ENCODE assay signal across 18 mouse cellular contexts in the genomic region with DNA sequence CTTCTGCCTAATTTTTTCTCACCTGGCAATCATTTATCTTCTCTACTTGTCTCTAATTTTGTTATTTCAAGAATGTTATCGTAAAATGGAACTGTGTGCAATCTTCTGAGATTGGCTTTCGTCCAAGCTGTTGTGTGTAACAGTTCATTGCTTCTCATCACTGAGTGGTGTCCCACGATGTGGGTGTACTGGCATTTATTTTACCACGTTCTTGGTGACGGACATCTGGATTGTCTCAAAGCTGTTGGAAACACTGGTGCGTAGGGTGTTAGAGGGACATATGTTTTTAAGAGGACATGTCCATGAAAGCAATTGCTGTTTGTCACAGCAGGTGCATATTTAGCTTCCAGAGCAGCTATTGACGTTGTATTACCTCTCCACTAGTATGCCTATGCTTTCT.
DNase-seq lines count a peak whose midpoint lies in the region; ATAC-seq and TF ChIP-seq lines count a peak whose summit lies in the region.
"Had no signal": no experiment of that assay in that cellular context is flagged by ENCODE, and none has a peak within 500 bp of the region (broad histone marks: within the 10 kb centered on the region; RNA-seq: fewer than 3 reads in every experiment).

No protein-coding gene starts in this region.

- no peak overlapping the region for H3K4me3 ChIP-seq in lung, embryonic 14.5 days (ENCODE audit: low read depth, low read length)
- no peak overlapping the region for H3K4me3 ChIP-seq in lung, adult 2 months (replicated peaks; ENCODE audit: extremely low read depth, low read depth, low read length)
- no peak overlapping the region for H3K4me3 ChIP-seq in liver, embryonic 11.5 days (ENCODE audit: low read depth, low read length)
- H3K4me3 ChIP-seq: embryonic facial prominence, embryonic 12.5 days; erythroblast, embryonic 14.5 days; forebrain, embryonic 13.5 days; heart, embryonic 12.5 days; hindbrain, embryonic 12.5 days; megakaryocyte, embryonic 14.5 days; midbrain, embryonic 15.5 days; myocyte had no signal

- ATAC-seq in lung, embryonic 14.5 days (ENCODE audit: insufficient read depth): no peak
- no peak for ATAC-seq in liver, embryonic 11.5 days (replicated peaks; ENCODE audit: low FRiP score)

- no peaks in the 10 kb centered on the region for H3K9me3 ChIP-seq in lung, embryonic 14.5 days (ENCODE audit: low read depth, low read length)
- no peaks in the 10 kb centered on the region for H3K9me3 ChIP-seq in liver, embryonic 11.5 days (ENCODE audit: control insufficient read depth, low read length)
- H3K9me3 ChIP-seq: embryonic facial prominence, embryonic 12.5 days; forebrain, embryonic 13.5 days; G1E; heart, embryonic 12.5 days; hindbrain, embryonic 12.5 days; megakaryocyte, embryonic 14.5 days; midbrain, embryonic 15.5 days had no signal

- no peak for TF ChIP-seq CTCF in lung, embryonic 14.5 days (IDR thresholded peaks at IDR 0.05; ENCODE audit: low read depth)
- no peak for TF ChIP-seq CTCF in lung, adult 2 months (IDR thresholded peaks at IDR 0.05; ENCODE audit: insufficient read depth, low read length)

- no peaks in the 10 kb centered on the region for H3K27me3 ChIP-seq in lung, embryonic 14.5 days (ENCODE audit: insufficient read depth, low read length)
- no peaks in the 10 kb centered on the region for H3K27me3 ChIP-seq in liver, embryonic 11.5 days (replicated peaks; ENCODE audit: control insufficient read depth, insufficient read depth, low read length)
- H3K27me3 ChIP-seq: embryonic facial prominence, embryonic 12.5 days; forebrain, embryonic 13.5 days; heart, embryonic 12.5 days; hindbrain, embryonic 12.5 days; midbrain, embryonic 15.5 days had no signal

- TF ChIP-seq POLR2A in lung, adult 2 months (IDR thresholded peaks at IDR 0.05; ENCODE audit: borderline replicate concordance, extremely low read depth, low read depth, low read length): no peak

- H3K4me1 ChIP-seq in lung, embryonic 14.5 days (ENCODE audit: insufficient read depth): no peaks in the 10 kb centered on the region
- H3K4me1 ChIP-seq in lung, adult 2 months (ENCODE audit: control insufficient read depth, insufficient read depth, low read length): no peaks in the 10 kb centered on the region
- no peaks in the 10 kb centered on the region for H3K4me1 ChIP-seq in liver, embryonic 11.5 days (replicated peaks; ENCODE audit: control insufficient read depth, insufficient read depth, low read length)
- H3K4me1 ChIP-seq: embryonic facial prominence, embryonic 12.5 days; forebrain, embryonic 13.5 days; heart, embryonic 12.5 days; hindbrain, embryonic 12.5 days; midbrain, embryonic 15.5 days had no signal

- DNase-seq in frontal cortex, adult 2 months (ENCODE audit: extremely low spot score in 1 of 2, low spot score in 1 of 2): peak; percentile 7 to 47
- DNase-seq in frontal cortex, postnatal 25 days (ENCODE audit: low spot score in 2 of 2): no peak
- DNase-seq in lung, embryonic 14.5 days: peak; percentile 2
- no peak for DNase-seq in lung, adult 2 months
- peak; percentile 41 for DNase-seq in layer of hippocampus, adult 9-11 months
- no peak for DNase-seq in cerebellum, adult 8-10 months
- DNase-seq in liver, embryonic 11.5 days (ENCODE audit: low spot score): no peak
- DNase-seq: liver had no signal

- H3K4me2 ChIP-seq in lung, embryonic 14.5 days: no peak overlapping the region
- no peak overlapping the region for H3K4me2 ChIP-seq in liver, embryonic 11.5 days
- H3K4me2 ChIP-seq: embryonic facial prominence, embryonic 12.5 days; forebrain, embryonic 13.5 days; heart, embryonic 12.5 days; hindbrain, embryonic 12.5 days; midbrain, embryonic 15.5 days had no signal

- H3K27ac ChIP-seq in lung, embryonic 14.5 days (ENCODE audit: low read depth): no peak overlapping the region
- H3K27ac ChIP-seq in liver, embryonic 11.5 days (ENCODE audit: low read depth, low read length): no peak overlapping the region
- H3K27ac ChIP-seq: embryonic facial prominence, embryonic 12.5 days; forebrain, embryonic 13.5 days; hindbrain, embryonic 12.5 days; midbrain, embryonic 15.5 days had no signal

- WGBS in lung, embryonic 14.5 days: 50% methylated on average over 7 of the region's 7 CpGs
- WGBS in lung, adult 2 months: 50% methylated on average over 7 of the region's 7 CpGs
- WGBS in liver, embryonic 11.5 days: 74% methylated on average over 7 of the region's 7 CpGs

- no peak overlapping the region for H3K9ac ChIP-seq in lung, embryonic 14.5 days
- no peak overlapping the region for H3K9ac ChIP-seq in liver, embryonic 11.5 days (ENCODE audit: low read depth, low read length)
- H3K9ac ChIP-seq: embryonic facial prominence, embryonic 12.5 days; forebrain, embryonic 13.5 days; heart, embryonic 12.5 days; hindbrain, embryonic 12.5 days; liver, postnatal 0 days; midbrain, embryonic 15.5 days had no signal

- no peaks in the 10 kb centered on the region for H3K36me3 ChIP-seq in lung, embryonic 14.5 days (ENCODE audit: insufficient read depth)
- no peaks in the 10 kb centered on the region for H3K36me3 ChIP-seq in liver, embryonic 11.5 days (ENCODE audit: control insufficient read depth, insufficient read depth, low read length)
- H3K36me3 ChIP-seq: embryonic facial prominence, embryonic 12.5 days; G1E; heart, embryonic 12.5 days; hindbrain, embryonic 12.5 days; midbrain, embryonic 15.5 days had no signal

Comparison
In these comparisons a context has a peak if more than half of its experiments do, and no peak if none do; other contexts are left out.
1. DNase-seq: peak in frontal cortex, adult 2 months (2 of 2), lung, embryonic 14.5 days (single experiment) and layer of hippocampus, adult 9-11 months (single experiment); none in frontal cortex, postnatal 25 days (0 of 2), lung, adult 2 months (single experiment), cerebellum, adult 8-10 months (single experiment) and liver, embryonic 11.5 days (single experiment).